Mouse (Mus musculus): ENCODE data around the gene Ank2.

Ank2 gene

GRCm38 (mm10) chr3:127498742-127499400 is at the start of gene Ank2:
TSS of gene Ank2 (minus strand) at chr3:127499350.
- no peak for DNase-seq

GRCm38 (mm10) chr3:127547882-127548281 is 48.7 kb upstream of the Ank2 start:
- DNase-seq: peak; percentile 47 to 48

GRCm38 (mm10) chr3:127544610-127545121 is 45.5 kb upstream of the Ank2 start:
- no peak for DNase-seq

GRCm38 (mm10) chr3:127543976-127544375 is 44.8 kb upstream of the Ank2 start:
- no peak for DNase-seq

GRCm38 (mm10) chr3:127539193-127539592 is 40.0 kb upstream of the Ank2 start:
- no peak for DNase-seq

- no peak for DNase-seq
These were observed 31.1 kb upstream of the Ank2 start for GRCm38 (mm10) chr3:127530293-127530692.

- no peak for DNase-seq
These were observed 30.7 kb upstream of the Ank2 start for GRCm38 (mm10) chr3:127529824-127530223.

- no peak for DNase-seq
These were observed 30.1 kb upstream of the Ank2 start for GRCm38 (mm10) chr3:127529210-127529609.

GRCm38 (mm10) chr3:127527465-127528034 is 28.4 kb upstream of the Ank2 start:
- DNase-seq: no peak

- no peak for DNase-seq
These were observed 26.2 kb upstream of the Ank2 start for GRCm38 (mm10) chr3:127525188-127525819.

GRCm38 (mm10) chr3:127521156-127521555 is 22.0 kb upstream of the Ank2 start:
- no peak for DNase-seq

- DNase-seq: no peak
These were observed 21.1 kb upstream of the Ank2 start for GRCm38 (mm10) chr3:127520300-127520699.

- no peak for DNase-seq
These were observed 16.1 kb upstream of the Ank2 start for GRCm38 (mm10) chr3:127515251-127515650.

- DNase-seq: no peak
These were observed 14.5 kb upstream of the Ank2 start for GRCm38 (mm10) chr3:127513699-127514098.

GRCm38 (mm10) chr3:127512794-127513335 is 13.7 kb upstream of the Ank2 start:
- no peak for DNase-seq

GRCm38 (mm10) chr3:127511786-127512746 is 12.9 kb upstream of the Ank2 start:
- no peak for DNase-seq

- no peak for DNase-seq
These were observed 9.0 kb upstream of the Ank2 start for GRCm38 (mm10) chr3:127507878-127508783.

- no peak for DNase-seq
These were observed 881 bp downstream of the Ank2 start for GRCm38 (mm10) chr3:127498197-127498741.

- DNase-seq: no peak
These were observed 6.5 kb downstream of the Ank2 start for GRCm38 (mm10) chr3:127492663-127493062.

- DNase-seq: no peak
These were observed 11.8 kb downstream of the Ank2 start for GRCm38 (mm10) chr3:127487302-127487701.

- DNase-seq: no peak
These were observed 14.0 kb downstream of the Ank2 start for GRCm38 (mm10) chr3:127485174-127485573.

Data from B cell, adult 2 months (primary cell).